Mouse (Mus musculus) right cerebral cortex, postnatal 36 days (tissue): ENCODE results near the gene Grk1.

Experiments used
- DNase-seq, 2 experiments: peaks; one replicate each; pipeline ENCODE4 v3.0.0; 2022; ENCODE audit warnings: low spot score in 2 of 2, mixed read lengths in 1 of 2

The Grk1 gene

GRCm38 (mm10) chr8:13428156-13428555 is 23.3 kb downstream of the Grk1 start:
- no peak for DNase-seq

GRCm38 (mm10) chr8:13430412-13430811 is 25.5 kb downstream of the Grk1 start:
- no peak for DNase-seq

GRCm38 (mm10) chr8:13430866-13431265 is 26.0 kb downstream of the Grk1 start:
- no peak for DNase-seq

- no peak for DNase-seq
Observed at GRCm38 (mm10) chr8:13433130-13433529, 28.2 kb downstream of the Grk1 start.

- DNase-seq, result no peak
Observed at GRCm38 (mm10) chr8:13434889-13435288, 30.0 kb downstream of the Grk1 start, which contains the start of gene Tmem255b. Tmem255b (plus strand) TSS chr8:13435189.

- no peak for DNase-seq
Observed at GRCm38 (mm10) chr8:13436052-13436451, 31.2 kb downstream of the Grk1 start.

GRCm38 (mm10) chr8:13437531-13437930 is 32.6 kb downstream of the Grk1 start:
- no peak for DNase-seq

- DNase-seq, result no peak
Observed at GRCm38 (mm10) chr8:13442152-13442551, 37.3 kb downstream of the Grk1 start.

- no peak for DNase-seq
Observed at GRCm38 (mm10) chr8:13446456-13446855, 41.6 kb downstream of the Grk1 start.

GRCm38 (mm10) chr8:13448145-13448544 is 43.3 kb downstream of the Grk1 start:
- DNase-seq, result no peak

- no peak for DNase-seq
Observed at GRCm38 (mm10) chr8:13451747-13452277, 46.9 kb downstream of the Grk1 start.

GRCm38 (mm10) chr8:13454341-13455113 is 49.6 kb downstream of the Grk1 start:
- no peak for DNase-seq

GRCm38 (mm10) chr8:13455295-13455694 is 50.4 kb downstream of the Grk1 start:
- peak in 1 of 2 experiments; percentile 42 for DNase-seq

- no peak for DNase-seq
Observed at GRCm38 (mm10) chr8:13459431-13459830, 54.5 kb downstream of the Grk1 start.

- no peak for DNase-seq
Observed at GRCm38 (mm10) chr8:13461085-13461765, 56.3 kb downstream of the Grk1 start.

- peak; percentile 53 to 70 for DNase-seq
Observed at GRCm38 (mm10) chr8:13461843-13462242, 57.0 kb downstream of the Grk1 start.

GRCm38 (mm10) chr8:13462392-13462791 is 57.5 kb downstream of the Grk1 start:
- no peak for DNase-seq

- no peak for DNase-seq
Observed at GRCm38 (mm10) chr8:13465324-13465723, 60.4 kb downstream of the Grk1 start.

GRCm38 (mm10) chr8:13466989-13467388 is 62.1 kb downstream of the Grk1 start:
- DNase-seq, result no peak

- peak in 1 of 2 experiments; percentile 32 for DNase-seq
Observed at GRCm38 (mm10) chr8:13468737-13469136, 63.9 kb downstream of the Grk1 start.

GRCm38 (mm10) chr8:13471484-13471883 is 66.6 kb downstream of the Grk1 start:
- DNase-seq, result no peak
